Mouse (Mus musculus) forebrain, embryonic 11.5 days (tissue): ENCODE data around the gene Hhipl1. TPM values are rescaled to one million over a fixed set of nuclear protein-coding genes. Genes with fewer than 3 reads are reported as not detected.
A peak's percentile ranks its signal among the peaks of the same experiment; 100 is the strongest.

Experiments
- ATAC-seq: fragments of 200-750 bp; cut with Nextera tagmentation; replicated peaks from 2 replicates; pipeline ENCODE4 v1.8.0; 2017; ENCODE audit warnings: moderate TSS enrichment; ENCODE audit not compliant: low FRiP score
- DNase-seq: peaks from one replicate; pipeline ENCODE4 v3.0.0-alpha.2; 2017; ENCODE audit warnings: low spot score
- H3K27ac ChIP-seq: fragments of 300-500 bp; sonication (generic); 2 replicates; pipeline ENCODE4 v1.5.1; 2014; ENCODE audit warnings: low read depth, low read length
- H3K27me3 ChIP-seq: fragments of 300-500 bp; sonication (generic); 2 replicates; pipeline ENCODE4 v1.6.1; 2014; ENCODE audit warnings: mild to moderate bottlenecking, low read length, mixed read lengths; ENCODE audit not compliant: control insufficient read depth, insufficient read depth
- H3K36me3 ChIP-seq: fragments of 300-500 bp; sonication (generic); 2 replicates; pipeline ENCODE4 v1.6.1; 2014; ENCODE audit warnings: mild to moderate bottlenecking, low read length, moderate library complexity, mixed read lengths; ENCODE audit not compliant: control insufficient read depth, insufficient read depth
- H3K4me1 ChIP-seq: fragments of 300-500 bp; sonication (generic); replicated peaks from 2 replicates; pipeline ENCODE4 v1.6.1; 2014; ENCODE audit warnings: low read length, mixed read lengths; ENCODE audit not compliant: control insufficient read depth, insufficient read depth
- H3K4me2 ChIP-seq: fragments of 300-500 bp; sonication (generic); 2 replicates; pipeline ENCODE4 v1.6.1; 2014; ENCODE audit warnings: low read depth, mild to moderate bottlenecking, low read length, moderate library complexity, mixed read lengths; ENCODE audit not compliant: severe bottlenecking
- H3K4me3 ChIP-seq: fragments of 300-500 bp; sonication (generic); 2 replicates; pipeline ENCODE4 v1.5.1; 2014; ENCODE audit warnings: low read depth, low read length
- H3K9ac ChIP-seq: fragments of 300-500 bp; sonication (generic); 2 replicates; pipeline ENCODE4 v1.6.1; 2014; ENCODE audit warnings: low read length
- H3K9me3 ChIP-seq: fragments of 300-500 bp; sonication (generic); 2 replicates; pipeline ENCODE4 v1.6.1; 2016; ENCODE audit warnings: low read length, mixed read lengths; ENCODE audit not compliant: control insufficient read depth
- WGBS: fragments of 180-500 bp; shearing (Covaris S2); extraction: QIAGEN DNeasy Blood & Tissue Kit; methylation state at CpG from one replicate; pipeline ENCODE4 v1.1.7; 2014; 5-methylcytosine and 5-hydroxymethylcytosine counted together
- polyA plus RNA-seq: library from polyadenylated mRNA; unstranded; fragments of >200 nt; fragmentation: Nextera tagmentation; extraction: Ambion mirVana; gene quantifications from 2 replicates; pipeline ENCODE4 v1.2.1, GENCODE M21; 2014

Hhipl1 gene
- polyA plus RNA-seq, 1 experiment from 2014 or later = 2.5 TPM

DNA sequence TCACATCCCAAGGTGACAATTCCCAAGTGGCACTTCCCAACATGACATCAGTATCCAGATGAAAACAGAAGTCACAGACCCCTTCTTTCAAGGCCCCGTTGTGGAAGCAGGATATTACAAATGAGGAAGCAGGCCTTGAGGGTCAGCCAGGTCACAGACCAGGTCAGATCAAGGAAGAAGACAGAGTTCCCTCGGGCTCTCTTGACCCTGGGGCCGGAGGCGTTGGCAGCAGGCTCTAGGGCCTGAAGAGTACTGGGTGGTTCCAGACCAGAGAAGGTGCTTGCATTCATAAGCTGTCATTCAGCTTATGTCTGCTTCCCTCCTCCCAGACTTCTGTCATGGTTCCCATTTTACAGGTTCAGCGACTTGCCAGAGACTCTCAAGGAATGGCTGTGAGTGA lies 36.4 kb upstream of the Hhipl1 start:
- Histone ChIP-seq H3K9me3 (no peaks in the 10 kb centered on the region), H3K36me3 (no peaks in the 10 kb centered on the region), H3K4me2 (no peak overlapping the region), H3K4me3 (no peak overlapping the region), H3K27me3 (no peaks in the 10 kb centered on the region), H3K4me1 (peaks cover 51% of the 10 kb centered on the region), H3K27ac (no peak overlapping the region), H3K9ac (no peak overlapping the region)
- ATAC-seq = no peak
- whole genome bisulfite sequencing = 84% methylated on average over 5 of the region's 5 CpGs
- no peak for DNase-seq

DNA sequence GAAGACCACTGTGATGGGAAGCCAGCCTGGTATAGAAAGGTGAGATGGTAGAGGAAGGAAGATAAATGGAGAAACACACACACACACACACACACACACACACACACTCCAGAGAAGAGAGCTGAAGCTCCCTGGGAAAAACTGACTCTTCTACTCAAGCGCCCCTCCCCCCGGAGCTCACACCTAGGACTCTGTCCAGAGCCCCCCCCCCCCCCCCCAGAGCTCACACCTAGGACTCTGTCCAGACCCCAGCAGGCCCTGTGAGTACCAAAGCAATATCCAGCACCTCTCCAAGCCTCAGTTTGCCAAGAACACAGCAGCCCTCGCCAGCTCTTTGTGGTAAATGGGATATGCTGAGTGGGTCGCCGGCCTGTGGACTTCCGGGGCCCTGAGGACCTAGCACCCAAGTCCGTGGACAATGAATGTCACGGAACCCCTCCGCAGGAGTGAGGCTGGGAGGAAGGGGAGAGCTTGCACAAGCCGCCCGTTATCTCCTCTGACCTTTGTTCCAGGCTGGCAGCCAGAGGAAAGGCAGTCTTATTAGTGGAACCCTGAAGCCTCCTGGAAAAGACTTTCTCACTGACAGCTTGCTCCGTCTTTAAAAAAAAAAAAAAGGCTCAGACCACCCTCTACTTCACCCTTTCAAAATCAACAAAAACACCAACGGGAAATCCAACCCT lies 35.7 kb upstream of the Hhipl1 start:
- Histone ChIP-seq H3K36me3 (no peaks in the 10 kb centered on the region), H3K4me2 (no peak overlapping the region), H3K4me3 (no peak overlapping the region), H3K27ac (no peak overlapping the region), H3K9me3 (no peaks in the 10 kb centered on the region), H3K9ac (no peak overlapping the region), H3K4me1 (peaks cover 45% of the 10 kb centered on the region), H3K27me3 (no peaks in the 10 kb centered on the region)
- no peak for DNase-seq
- WGBS = 58% methylated on average over 13 of the region's 13 CpGs
- no peak for ATAC-seq

DNA sequence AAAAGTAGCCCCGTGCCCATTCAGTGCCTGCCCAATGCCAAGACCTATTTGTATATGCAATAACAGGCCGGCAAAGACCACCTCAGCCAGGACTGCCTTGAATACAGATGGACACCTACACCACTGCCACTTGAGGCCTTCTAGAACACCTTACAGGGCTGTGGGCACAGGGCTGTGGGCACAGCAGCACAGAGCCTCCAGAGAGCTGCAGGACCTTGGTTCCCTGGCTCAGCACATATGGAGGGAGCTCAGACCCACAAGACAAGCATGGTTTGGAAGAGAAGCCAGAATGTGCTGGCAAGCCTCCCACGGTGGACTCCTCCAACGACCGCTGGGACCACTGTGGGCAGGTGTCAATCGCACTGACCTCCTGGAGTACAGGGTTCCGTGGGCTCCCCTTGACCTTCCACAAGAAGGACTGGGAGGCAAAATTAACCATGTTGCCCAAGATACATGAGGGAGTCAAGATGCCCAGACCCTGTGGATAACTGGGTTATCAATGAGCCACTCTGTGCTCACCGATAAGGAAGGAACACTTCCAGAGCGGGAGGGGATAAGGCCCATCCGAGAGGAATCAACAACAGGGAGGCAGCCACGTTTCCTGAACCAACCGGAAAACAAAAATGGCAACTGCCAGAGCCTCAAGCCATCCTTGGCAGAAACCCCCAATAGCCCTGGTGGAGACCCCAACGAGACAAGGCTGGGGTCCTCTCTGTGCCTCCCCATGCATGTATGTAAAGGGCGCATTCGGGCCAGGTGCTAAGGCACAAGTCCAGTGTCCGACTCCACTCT lies 34.5 kb upstream of the Hhipl1 start:
- no peak overlapping the region for H3K9ac ChIP-seq
- H3K4me2 ChIP-seq = peak overlapping the region; percentile 99; the same call in 1 of the 2 replicates
- no peaks in the 10 kb centered on the region for H3K36me3 ChIP-seq
- no peak for DNase-seq
- no peak for ATAC-seq
- H3K9me3 ChIP-seq = no peaks in the 10 kb centered on the region
- H3K27me3 ChIP-seq = no peaks in the 10 kb centered on the region
- no peak overlapping the region for H3K4me3 ChIP-seq
- 81% methylated on average over 16 of the region's 16 CpGs for WGBS
- no peak overlapping the region for H3K27ac ChIP-seq
- H3K4me1 ChIP-seq = peaks cover 36% of the 10 kb centered on the region

DNA sequence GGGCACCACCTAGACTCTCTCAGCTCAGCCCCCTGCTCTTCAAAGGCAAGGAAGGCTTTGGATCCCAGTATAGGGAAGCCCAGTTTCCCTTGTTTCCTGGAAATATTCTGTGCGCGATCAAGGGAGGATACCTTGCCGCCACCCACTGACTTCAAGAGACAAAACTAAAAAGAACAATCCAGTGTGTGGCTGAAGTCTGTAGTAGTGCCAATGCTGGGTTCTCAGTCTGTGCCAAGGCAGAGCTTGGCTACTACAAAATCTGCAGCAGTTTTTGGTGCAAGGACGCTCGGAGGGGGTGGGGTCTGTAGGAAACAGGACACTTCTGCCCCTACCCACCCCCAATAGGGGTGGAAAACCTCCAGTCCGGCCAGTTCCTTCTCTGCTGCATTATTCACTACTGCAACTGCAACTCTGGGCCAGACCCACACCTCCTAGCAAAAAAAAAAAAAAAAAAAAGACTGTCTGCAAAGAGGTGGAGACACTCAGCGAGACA lies 33.9 kb upstream of the Hhipl1 start:
- no peak for ATAC-seq

DNA sequence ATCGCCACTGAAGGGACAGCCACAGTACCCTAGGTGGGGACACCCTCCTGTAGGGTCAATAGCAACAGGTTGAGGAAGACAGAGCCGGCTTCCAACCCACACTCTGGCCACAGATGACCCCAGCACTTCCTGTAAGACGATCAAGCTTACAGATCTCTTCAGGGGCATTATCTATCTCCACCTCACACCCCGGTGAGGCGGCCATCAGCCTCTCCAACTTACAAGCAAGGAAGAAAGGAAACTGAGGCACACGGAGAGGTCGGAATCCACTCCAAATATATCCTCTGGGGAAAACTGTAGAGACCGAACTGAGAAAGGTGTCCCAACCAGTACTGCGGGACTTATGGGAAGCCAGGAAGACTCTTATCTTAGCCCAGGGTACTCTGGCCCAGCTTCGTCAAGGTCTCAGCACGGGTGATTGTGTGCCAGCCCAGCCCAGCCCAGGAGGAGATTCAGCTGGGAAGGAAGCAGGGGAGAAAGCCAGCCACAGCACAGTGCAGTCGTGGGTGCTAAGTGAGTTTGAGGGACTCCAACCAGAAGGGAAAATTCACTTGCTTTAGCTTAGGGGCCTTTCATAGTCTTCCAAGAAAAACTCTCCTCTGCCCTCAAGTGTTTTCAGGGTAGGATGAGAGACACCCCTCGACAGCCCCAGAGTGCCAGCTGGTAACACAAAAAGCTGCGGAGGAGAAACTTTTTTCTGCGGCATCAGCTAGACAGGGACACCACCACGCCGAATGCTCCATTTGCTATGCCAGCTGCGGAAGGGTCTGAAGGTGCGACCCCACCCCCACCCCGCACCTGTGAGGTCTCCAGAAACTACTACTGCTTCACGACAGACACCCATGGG lies 32.4 kb upstream of the Hhipl1 start:
- ATAC-seq (no peak), DNase-seq (no peak)
- Histone ChIP-seq H3K27me3 (no peaks in the 10 kb centered on the region), H3K36me3 (no peaks in the 10 kb centered on the region), H3K9ac (peak overlapping the region; percentile 84), H3K4me2 (peak overlapping the region; percentile 99), H3K4me3 (peak overlapping the region; percentile 80), H3K27ac (no peak overlapping the region), H3K9me3 (no peaks in the 10 kb centered on the region), H3K4me1 (peaks cover 50% of the 10 kb centered on the region)
- 2% methylated on average over 21 of the region's 21 CpGs for WGBS

More for the DNA sequence above, 33.9 kb upstream of the Hhipl1 start:
- H3K27ac ChIP-seq = no peak overlapping the region
- H3K4me3 ChIP-seq = no peak overlapping the region
- no peaks in the 10 kb centered on the region for H3K27me3 ChIP-seq
- 64% methylated on average over 7 of the region's 7 CpGs for WGBS
- H3K9me3 ChIP-seq = no peaks in the 10 kb centered on the region
- no peak overlapping the region for H3K9ac ChIP-seq
- H3K4me1 ChIP-seq = peaks cover 41% of the 10 kb centered on the region
- DNase-seq = no peak
- no peaks in the 10 kb centered on the region for H3K36me3 ChIP-seq
- H3K4me2 ChIP-seq = peak overlapping the region; percentile 99; the same call in 1 of the 2 replicates

DNA sequence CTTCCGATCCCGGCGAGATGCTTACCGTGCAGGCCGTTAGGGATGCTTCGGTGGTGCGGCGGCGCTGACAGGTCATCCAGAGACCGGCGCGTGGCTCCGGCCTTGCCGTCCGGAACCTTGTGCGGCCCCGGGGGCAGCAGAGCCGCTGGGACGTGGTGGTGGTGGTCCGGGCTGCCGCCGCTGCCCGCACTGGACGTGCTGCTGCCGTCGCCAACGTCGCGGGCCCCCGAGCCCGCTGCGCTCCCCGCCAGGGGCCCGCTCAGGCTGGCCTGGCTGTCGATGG lies 31.8 kb upstream of the Hhipl1 start:
- Histone ChIP-seq H3K4me2 (peak overlapping the region; percentile 99), H3K4me1 (peaks cover 50% of the 10 kb centered on the region), H3K27ac (no peak overlapping the region), H3K4me3 (peak overlapping the region; percentile 80), H3K9ac (peak overlapping the region; percentile 84), H3K36me3 (no peaks in the 10 kb centered on the region), H3K9me3 (no peaks in the 10 kb centered on the region), H3K27me3 (no peaks in the 10 kb centered on the region)
- DNase-seq (peak; percentile 59), ATAC-seq (no peak)
- WGBS = under 1% methylated on average over 31 of the region's 35 CpGs

DNA sequence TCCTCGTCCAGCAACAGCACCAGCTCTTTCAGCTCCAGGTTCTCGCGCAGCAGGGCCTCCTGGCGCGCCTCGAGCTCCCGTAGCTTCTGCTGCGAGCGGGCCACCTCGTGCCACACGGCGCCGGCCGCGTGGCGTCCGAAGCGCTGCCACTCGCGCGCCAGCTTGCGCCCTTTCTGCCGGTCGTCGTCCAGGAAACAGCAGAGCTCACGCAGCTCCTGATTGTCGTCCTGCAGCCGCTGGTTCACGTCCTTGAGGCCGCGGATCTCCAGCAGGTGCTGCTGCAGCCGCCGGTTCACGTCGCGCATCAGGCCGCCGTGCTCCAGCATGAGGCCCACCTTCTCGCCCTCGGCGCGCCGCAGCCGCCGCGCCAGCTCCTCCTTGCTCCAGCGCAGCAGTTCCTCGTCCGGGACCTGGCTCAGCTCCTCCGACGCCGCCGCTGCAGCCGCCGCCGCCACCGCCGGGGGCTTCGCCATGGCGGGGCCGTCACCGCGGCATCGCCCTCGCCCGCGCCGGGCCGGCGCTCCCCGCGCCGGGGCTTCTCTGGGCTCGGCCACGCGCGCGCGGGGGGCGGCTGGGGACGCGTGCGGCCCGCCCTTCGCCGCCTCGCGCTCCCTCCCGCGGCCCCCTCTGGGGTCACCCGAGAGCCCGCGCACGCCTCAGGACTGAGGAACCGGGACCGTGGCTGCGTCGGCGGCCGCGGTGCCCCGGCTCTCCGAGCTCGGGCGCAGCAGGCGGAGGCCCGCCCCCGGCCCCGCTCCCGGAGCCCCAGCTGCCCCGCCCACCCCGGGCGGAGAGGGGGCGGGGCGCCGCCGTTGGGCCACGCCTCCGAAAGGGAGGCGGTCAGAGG lies 31.2 kb upstream of the Hhipl1 start, which contains the start of gene Ccdc85c:
Gene Ccdc85c (minus strand): TSS at position 765 of the 847 bp plus-strand sequence.
- peak within 1 kb of the TSS; percentile 85 for H3K9ac ChIP-seq
- peak within 1 kb of the TSS; percentile 95 for H3K27ac ChIP-seq
- peak within 1 kb of the TSS; percentile 99 for H3K4me2 ChIP-seq
- H3K4me1 ChIP-seq = peaks cover 48% of the 10 kb centered on the region
- peak; percentile 81 for DNase-seq
- under 1% methylated on average over 100 of the region's 120 CpGs for WGBS
- no peaks in the 10 kb centered on the region for H3K36me3 ChIP-seq
- no peaks in the 10 kb centered on the region for H3K9me3 ChIP-seq
- no peaks in the 10 kb centered on the region for H3K27me3 ChIP-seq
- peak within 1 kb of the TSS; percentile 80 for H3K4me3 ChIP-seq
- ATAC-seq = no peak; the same call in 1 of the 2 replicates

DNA sequence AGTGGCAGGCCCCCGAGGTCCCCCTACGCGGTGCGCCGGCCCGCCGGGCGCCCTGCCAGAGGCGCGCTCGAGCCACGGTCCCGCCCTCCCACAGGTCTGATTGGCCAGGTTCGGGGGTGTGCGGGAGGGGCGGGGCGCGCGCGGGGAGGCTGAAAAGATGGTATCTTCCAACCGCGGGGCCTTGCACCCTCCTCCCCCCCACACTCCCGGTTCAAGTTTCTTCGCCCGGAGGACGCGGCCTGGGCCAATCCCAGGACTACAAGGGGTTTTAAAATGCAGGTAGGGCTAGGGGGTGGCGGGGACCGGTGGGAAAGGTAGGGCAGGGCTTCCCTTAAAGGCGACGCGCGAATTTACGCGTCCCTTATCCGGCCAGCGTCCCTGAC lies 30.6 kb upstream of the Hhipl1 start:
- H3K27me3 ChIP-seq = no peaks in the 10 kb centered on the region
- peak overlapping the region; percentile 85 for H3K9ac ChIP-seq
- H3K36me3 ChIP-seq = no peaks in the 10 kb centered on the region
- H3K27ac ChIP-seq = peak overlapping the region; percentile 95
- peaks cover 45% of the 10 kb centered on the region for H3K4me1 ChIP-seq
- no peaks in the 10 kb centered on the region for H3K9me3 ChIP-seq
- DNase-seq = peak; percentile 100
- ATAC-seq = peak; percentile 95
- H3K4me3 ChIP-seq = peak overlapping the region; percentile 80
- peak overlapping the region; percentile 99 for H3K4me2 ChIP-seq
- under 1% methylated on average over 37 of the region's 37 CpGs for WGBS
